Mouse (Mus musculus) hindlimb bud, embryonic 11.5 days (tissue): Measurements from ENCODE around the gene Tigit.

ENCODE experiments used
- DNase-seq: peaks from one replicate; pipeline ENCODE4 v3.0.0-alpha.2; 2012; ENCODE audit warnings: low read depth, low spot score; ENCODE audit errors: extremely low spot score

The Tigit gene

DNA sequence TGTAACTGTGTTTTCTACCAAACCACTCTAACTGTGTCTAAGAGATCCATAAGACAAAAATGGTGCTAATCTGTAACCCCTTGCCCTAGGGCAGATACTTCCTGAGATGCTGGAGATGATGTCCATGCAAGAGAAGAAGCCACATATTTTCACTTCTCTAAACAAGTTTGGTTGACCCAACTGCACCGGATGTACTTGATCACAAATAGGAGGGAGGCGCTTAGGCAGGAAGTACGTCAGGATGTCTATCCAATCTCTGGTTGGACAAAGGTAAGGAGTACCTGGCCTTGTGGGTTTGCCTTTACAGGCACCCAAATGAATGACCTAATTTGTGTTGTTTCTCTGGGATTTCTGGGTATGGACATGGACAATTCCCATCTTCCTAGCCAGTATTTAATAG, 4.3 kb upstream of the Tigit start:
- no peak for DNase-seq

DNA sequence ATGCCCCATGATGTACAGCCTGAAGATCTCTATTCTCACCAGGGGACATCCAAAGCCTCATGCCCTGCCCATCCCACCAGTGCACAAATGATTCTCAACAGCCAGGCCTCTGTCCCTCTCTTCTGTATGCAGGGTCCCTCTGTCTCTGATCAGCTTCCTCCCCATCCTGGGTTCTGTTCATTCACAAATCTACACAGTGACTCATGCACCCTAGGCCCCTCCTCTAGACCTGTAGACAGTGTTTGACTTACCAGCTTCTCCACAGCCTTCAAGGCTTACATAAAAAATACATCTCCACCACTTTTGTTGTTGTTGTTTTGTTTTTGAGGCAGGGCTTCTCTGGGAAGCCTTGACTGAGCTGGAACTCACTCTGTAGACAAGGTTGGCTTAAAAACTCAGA, 915 bp upstream of the Tigit start:
- no peak for DNase-seq

DNA sequence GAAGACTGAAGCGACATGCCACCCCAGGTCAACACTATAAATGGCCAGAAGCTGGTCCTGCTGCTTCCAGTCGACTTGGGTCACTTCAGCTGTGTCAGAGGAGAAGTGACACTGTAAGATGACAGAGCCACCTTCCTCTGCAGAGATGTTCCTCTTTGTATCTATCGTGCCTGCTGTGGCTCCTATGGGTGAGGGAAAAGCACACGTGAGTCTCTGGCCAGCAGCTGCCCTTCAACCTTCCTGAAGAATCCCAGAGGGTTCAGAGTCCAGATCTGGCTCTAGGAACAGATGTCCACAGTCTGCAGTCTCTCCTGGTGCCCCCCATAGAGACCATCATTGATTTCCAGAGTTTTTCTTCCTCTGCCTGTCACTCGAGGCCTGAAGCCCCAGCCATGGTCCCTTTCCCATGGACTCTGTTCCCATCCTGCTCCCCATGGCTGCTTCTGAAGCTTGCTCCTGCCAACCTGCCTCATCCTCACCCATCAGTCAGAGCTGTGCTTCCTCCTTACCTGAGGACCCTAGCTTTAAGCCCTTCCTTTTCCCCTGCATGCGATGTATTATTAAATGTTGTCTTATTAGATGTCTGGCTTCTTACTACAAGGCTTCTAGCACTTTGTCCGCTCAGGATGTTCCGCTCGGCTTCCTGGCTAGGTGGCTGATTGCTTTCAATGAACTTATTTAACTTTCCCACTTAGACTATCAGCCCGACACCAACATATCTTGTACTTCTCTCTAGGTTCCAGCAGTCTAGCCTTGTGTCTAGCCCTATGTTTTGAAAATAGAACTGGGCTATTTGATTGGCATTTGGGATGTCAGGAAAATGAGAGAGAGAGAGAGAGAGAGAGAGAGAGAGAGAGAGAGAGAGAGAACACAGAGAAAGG, 1.6 kb downstream of the Tigit start:
- no peak for DNase-seq

DNA sequence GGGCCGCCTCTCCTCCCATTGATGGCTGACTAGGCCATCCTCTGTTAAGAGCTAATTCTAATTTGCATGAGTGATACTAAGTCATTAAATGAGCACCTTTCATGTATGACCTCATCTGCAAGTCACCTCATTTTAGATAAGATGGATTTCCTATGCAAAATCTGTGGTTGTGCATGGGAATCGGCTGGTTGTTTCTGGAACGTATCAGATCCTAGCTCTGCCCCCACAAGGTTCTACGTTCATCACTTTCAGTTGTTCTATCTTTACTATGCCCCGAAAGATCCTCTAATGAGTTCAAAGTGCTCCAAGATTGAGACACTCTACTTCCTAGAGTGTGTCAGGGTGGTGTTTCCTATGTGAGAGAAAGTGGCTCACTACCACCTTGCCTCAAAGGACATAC, 2.4 kb downstream of the Tigit start:
- DNase-seq, result no peak

DNA sequence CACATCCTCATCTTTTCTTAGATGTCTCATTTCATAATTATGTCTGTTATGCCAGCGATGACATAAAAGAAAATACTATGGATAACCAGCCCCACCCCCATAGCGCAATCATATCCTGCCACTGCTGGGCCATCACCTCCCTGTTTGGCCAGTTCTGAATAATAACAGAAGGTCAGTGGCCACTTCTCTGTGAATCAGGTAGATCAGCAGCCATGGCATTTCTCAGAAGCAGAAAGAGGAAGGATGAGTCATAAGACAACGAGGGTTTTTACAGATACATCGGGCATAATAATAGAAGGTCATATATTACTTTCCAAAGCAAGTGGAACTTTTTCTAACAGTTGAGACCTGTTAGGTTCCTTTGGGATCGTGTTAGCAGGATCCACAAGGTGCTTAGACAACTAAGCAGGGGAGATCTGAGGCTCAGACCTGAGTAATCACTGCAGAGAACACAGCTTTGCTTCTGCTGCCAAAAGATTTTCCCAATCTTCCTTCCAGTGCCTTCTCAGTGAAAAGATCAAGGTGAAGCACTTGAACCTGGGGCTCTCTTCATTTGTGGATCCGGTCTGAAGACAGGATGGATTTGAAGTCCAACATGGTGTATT, 8.7 kb downstream of the Tigit start:
- no peak for DNase-seq

DNA sequence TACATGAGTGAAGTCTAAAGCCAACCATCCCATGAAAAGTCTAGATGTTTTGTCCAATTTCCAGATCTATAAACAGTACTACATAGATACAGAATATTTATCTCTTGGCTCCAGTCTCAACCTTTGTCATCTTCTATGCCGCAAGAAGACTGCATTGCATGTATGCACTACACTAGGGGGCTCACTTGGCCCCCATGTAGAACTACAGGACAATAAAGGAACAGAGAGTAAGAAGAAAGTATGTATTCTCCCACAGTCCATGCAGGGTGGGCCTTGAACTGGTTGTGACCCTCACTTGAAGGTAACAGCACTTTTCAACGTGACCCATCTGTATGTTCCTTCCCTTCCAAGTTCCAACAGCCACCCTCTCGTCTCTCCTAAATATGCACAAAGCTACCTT, 9.7 kb downstream of the Tigit start:
- no peak for DNase-seq

DNA sequence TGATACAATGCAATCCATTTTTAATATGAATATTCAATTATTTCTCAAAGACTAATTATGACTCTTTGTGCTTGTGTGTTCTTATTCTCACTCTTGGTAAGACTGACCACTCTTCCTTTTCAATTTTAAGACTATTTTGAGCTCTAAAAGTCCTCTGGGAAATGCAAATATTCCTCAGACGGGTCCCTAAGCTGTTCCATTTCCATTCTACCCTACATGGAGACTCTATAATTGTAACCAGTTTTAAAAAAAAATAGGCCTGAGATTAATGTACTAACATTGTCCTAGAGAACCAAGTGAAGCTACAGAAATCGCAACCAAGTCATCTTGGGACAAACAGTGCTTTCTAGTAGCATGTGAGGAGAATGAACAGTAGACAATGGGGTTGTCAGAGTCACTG, 10.7 kb downstream of the Tigit start:
- DNase-seq, result no peak

DNA sequence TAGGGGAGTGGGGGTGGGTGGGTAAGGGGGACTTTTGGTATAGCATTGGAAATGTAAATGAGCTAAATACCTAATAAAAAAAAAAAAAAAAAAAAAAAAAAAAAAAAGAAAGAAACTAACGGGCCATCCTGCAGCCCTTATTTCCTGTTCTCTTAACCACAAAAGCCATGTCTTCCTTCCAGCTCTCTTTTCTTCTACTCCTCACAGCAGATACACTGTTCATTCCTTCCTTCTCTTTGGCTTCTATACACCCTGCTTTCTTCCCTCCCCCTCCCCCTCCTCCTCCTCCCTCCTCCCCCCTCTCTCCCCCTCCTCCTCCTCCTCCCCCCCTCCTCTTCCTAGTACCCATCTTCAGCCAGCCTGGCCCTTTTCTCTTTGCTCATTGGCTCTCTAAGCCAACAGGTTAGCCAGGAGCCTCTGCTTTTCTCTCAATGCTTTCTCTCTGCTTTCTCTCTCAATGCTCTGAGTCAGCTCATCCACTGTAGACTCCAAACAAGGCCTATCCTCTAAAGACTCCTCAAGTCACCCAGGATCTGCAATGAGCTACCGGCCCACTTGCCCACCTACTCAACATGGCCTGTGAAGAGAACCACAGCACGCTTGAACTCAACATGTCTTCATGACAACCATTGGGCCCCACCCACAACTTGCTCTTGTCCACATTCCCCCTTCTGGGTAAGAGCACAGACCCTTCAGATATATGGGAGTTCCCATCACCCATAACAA, 13.4 kb downstream of the Tigit start:
- no peak for DNase-seq

DNA sequence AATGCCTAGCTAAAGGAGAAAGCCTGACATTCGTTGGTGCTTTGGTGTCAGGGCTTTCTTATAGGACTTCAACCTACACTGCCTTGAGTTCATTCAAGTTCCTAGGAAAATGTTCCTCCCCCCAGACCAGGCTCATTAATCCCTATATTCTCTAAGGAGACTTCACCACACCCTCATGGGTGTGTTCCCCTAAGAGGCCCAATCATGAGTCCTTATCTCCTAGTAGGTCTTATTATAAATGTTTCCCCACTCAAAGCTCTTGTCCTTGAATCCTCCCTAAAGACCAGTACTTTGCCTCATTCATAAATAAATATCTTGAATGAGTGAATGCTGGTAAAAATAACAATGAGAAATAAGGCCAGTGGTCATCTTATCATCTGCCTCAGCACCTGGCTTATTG, 16.3 kb downstream of the Tigit start:
- DNase-seq, result no peak

DNA sequence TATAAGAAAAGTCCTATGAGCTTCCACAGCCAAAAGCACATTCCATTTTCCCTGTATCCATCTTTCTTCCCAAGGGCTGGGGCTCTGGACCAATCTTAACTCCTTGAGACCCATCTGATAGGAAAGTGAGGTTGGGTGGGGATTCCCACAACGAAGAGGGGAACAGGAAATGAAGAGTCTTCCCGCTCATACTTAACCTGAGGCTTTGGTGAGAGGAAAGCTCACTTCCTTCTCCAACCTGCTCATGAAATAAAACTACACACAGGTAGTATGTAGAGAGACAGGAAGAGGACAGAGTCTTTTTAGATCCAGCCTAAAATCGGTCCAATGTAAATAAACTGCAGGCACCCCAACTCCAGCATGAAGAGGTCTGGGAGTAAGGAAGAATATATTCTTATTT, 17.0 kb downstream of the Tigit start:
- no peak for DNase-seq

DNA sequence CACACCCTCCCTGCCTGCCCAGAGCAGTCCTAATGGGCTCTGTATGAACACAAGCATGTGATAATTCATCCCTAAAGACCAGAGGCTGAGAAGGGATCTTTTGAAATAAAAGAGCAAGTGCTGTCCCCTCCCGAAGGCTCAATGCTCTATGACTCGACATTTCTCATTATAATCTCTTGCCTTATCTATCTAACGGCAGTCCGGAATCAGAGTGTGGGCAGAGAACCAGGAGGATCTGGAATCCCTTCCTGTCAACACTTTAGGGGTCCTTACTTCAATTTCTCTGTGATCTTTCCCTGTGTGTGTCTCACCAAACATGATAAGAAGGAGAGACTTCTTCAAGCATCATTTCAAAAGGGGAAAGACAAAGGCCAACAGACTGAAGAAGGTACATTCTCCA, 18.1 kb downstream of the Tigit start:
- DNase-seq, result no peak

DNA sequence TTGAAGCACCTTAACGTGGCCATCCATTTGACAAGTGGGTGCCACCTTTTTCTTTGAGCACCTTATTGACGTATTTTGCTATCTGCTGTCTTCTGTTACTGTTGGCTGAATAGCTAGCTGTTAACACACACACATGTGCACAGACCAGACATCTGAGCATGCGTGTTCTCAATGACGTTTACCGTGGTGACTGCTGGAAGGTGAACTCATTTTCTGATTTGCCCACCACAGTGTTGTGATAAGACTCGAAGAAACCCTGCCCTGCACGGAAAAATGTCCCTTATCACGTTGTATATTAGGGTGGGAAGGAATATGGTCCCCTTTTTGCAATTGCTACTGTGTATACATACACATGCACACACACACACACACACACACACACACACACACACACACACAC, 22.7 kb downstream of the Tigit start:
- no peak for DNase-seq

DNA sequence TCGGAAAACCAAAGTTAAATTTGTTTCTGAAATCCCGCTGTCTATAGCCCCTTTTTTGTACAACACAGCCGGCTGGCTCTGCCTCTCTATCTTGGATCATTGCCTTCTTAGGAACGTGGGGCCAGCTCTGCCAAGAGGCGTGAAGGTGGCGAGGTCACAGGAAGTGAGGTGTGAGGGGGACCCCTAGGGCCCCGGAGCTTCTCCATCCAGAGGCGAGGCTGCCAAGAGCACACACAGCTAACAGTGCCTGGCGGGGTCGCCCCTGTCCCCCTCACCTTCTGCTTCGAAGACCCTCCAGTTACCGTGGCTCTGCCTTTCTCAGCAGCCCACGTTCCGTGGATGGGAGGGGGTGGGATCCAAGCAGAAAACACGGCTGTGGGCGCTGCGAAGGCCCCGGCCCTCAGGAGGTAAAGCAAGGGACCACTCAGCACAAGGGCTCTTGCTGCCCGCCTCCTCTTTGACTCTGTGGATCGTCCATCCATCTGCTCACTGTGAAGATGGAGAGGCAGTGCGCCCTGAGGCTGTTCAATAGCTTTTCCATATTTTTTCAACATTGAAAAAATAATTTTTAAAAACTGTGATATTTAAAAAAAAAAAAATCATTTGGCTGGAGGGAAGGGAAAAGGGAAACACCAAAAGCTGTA, 25.4 kb downstream of the Tigit start:
- DNase-seq, result no peak

DNA sequence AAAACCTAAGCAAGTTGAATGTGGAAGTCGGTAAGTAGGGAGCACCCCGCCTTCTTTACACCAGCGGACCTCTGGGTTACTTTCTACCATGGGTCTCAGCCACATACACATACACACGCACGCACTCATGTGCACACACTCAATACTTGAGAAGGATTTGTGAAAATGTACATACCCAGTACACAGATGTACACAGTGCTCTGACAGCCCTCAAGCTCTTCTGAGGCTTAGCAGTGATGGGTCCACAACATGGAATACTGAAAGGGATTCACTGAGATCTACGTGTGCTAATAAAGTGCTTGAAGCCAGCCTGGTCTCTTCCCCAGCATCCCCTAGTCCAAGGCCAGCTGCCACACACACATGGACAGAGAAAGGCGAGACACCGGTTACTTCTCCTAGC, 26.7 kb downstream of the Tigit start:
- no peak for DNase-seq

DNA sequence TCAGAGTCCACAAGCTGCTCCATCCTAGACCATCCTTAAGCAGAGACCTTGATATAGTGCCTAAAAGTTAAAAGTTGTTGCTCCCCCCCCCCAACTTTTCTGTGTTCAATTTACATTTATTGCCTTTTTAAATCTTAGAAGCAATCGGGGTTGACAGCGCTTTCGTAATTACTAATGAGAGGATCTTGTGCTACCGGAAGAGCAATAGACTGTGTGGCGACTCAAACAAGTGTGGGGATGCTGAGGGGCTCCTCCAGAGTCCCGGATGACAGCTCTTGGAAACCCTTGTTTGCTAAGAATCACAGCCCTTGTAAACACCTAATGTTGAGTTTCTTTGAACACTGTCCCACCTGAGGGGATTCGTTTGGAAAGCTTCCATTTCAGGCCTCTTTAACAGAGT, 29.9 kb downstream of the Tigit start:
- DNase-seq, result no peak

DNA sequence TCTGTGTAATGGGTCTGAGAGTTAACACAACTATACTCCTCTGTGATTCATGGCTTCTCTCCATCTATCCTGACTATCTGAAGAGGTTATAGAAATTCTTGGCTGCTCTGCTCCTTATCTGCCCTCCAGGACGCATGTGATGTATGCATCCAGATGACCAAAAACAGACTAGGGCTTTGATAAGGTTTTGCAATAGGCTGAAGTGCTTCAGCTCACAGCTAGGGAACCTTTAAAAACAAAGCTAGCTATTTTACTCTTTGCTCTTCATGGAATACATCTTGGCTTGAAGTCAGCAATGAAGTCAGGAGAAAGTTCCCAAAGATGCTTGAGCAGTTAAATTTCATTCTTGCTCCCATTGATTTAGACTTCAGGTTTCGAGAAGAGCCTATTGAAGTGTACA, 32.2 kb downstream of the Tigit start:
- DNase-seq, result no peak

DNA sequence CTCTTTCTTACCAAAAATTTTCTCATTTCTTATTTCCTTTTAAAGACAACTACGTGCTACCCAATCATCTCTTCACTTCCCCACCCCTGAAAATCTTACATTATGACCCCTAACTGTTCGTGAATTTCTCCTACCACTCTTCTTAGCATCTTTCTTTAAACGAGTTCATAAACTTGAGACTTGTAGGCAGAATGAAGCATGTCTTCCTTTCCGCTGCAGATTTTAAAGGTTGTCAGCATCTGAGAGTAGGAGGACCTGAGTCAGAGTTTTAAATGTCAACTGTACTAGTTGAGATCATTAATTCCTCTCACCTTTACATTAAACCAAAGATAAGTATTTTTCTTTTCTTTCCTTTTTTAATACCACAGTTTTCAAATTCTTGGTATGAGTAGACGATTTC, 35.3 kb downstream of the Tigit start:
- no peak for DNase-seq

DNA sequence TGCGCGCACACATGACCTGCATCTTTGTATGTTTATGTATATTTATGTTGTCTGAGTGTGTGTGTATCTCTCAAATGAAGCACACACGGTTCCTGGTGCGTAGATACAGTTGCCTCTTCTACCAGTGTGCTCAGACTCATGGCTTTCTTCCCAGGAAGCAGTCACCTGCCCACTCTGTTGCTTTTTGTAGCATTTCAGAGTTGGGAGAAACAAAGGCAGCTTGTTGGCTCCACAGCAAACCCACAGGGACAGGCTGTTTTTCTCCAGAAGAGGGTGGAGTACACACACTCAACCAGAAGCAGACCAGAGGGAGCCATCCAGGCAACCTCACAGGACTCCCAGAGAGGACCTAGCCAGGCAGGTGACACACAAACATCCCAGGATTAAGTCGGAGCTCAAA, 38.0 kb downstream of the Tigit start:
- DNase-seq, result no peak

DNA sequence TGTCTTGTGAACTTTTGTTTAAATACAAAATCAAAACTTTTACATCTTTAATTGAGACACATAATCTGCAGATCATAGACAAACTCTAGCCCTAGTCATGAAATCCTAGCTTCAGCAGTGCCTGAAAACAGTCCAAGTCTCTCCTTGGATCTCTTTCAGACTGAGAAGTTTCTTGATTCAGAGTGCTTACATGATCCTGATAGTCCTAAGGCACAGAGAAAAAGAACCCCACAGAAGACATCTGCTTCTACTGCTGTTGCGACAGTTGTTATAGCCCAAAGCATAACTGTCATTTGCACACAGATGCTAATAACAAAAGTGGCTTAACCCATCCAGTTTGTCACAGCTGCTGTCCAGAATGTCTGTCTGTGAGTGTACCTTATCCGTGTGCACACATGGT, 38.7 kb downstream of the Tigit start:
- DNase-seq, result no peak

DNA sequence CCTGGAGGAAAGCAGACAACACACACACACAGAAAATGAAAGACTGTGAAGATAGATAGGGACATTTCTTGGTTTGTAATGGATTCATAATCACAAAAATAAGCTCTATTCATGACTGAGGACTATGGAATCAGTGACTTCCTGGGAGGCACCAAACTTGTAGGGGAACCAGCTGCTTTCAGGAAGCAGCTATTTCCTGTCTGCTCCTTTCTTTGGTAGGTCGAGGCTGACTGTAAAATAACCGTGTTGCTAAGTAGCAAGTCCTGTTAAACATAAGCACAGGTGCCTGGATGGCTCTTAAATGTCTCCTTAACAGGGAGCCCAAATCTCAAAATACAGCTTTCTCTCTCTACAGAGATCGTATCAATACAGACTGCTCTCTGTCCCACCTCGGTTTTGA, 39.1 kb downstream of the Tigit start:
- DNase-seq, result no peak

DNA sequence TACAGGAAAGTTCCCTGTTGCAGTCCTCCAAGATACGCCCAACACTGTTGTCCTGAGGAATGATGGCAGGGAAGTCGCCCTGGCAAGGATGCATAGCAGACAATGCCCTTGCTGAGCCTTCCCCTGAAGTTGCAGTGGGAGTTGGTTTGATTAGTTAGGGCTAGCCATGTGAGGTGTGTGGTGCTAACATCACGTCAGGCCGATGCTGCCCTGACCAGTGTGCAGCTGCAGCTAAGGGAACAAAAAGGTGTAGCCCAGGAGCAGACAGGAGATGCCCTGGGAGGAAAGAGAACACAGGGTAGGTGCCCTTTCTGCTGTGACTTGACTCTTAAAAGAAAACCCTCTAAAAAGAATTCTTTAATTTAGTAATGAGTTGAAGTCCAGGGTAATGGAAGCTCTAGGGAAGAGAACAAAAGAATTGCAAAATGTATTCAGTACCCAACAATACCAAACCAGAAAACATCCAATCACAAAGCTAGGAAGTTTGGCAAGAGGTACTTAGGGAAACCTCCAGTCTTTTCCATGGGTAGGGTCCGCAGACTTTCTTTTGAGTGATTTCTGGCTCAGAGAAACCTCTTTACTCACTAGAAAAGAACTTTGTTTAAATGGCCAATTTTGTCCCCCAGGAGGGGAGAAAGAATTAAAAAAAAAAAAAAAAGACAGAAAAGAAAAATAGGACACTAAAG, 40.5 kb downstream of the Tigit start:
- no peak for DNase-seq
